Mouse (Mus musculus) liver, postnatal 0 days (tissue): ENCODE measurements around the gene Pde2a. TPM values are rescaled to one million over a fixed set of nuclear protein-coding genes. Genes with fewer than 3 reads are reported as not detected.

Experiments
- ATAC-seq: fragments of 200-750 bp; cut with Nextera tagmentation; 2 replicates; pipeline ENCODE4 v1.8.0; 2017; ENCODE audit warnings: mild to moderate bottlenecking, moderate library complexity
- DNase-seq: peaks from one replicate; pipeline ENCODE4 v3.0.0-alpha.2; 2016
- H3K27ac ChIP-seq: fragments of 300-500 bp; sonication (generic); 2 replicates; pipeline ENCODE4 v1.5.1; 2014; ENCODE audit warnings: antibody characterized with exemption, moderate library complexity, mild to moderate bottlenecking, low read depth
- H3K27me3 ChIP-seq: fragments of 300-500 bp; sonication (generic); 2 replicates; pipeline ENCODE4 v1.6.1; 2014; ENCODE audit warnings: low read length, control low read depth, mixed read lengths; ENCODE audit not compliant: insufficient read depth
- H3K36me3 ChIP-seq: fragments of 300-500 bp; sonication (generic); replicated peaks from 2 replicates; pipeline ENCODE4 v1.6.1; 2014; ENCODE audit warnings: mild to moderate bottlenecking, control low read depth, low read length, moderate library complexity, mixed read lengths; ENCODE audit not compliant: insufficient read depth
- H3K4me1 ChIP-seq: fragments of 300-500 bp; sonication (generic); 2 replicates; pipeline ENCODE4 v1.6.1; 2014; ENCODE audit warnings: antibody characterized with exemption, mild to moderate bottlenecking, control low read depth; ENCODE audit not compliant: insufficient read depth
- H3K4me2 ChIP-seq: fragments of 300-500 bp; sonication (generic); 2 replicates; pipeline ENCODE4 v1.6.1; 2014; ENCODE audit warnings: low read depth, mild to moderate bottlenecking, low read length, moderate library complexity, mixed read lengths
- H3K4me3 ChIP-seq: fragments of 300-500 bp; sonication (generic); 2 replicates; pipeline ENCODE4 v1.5.1; 2014; ENCODE audit warnings: low read depth, low read length
- H3K9ac ChIP-seq: fragments of 300-500 bp; sonication (generic); replicated peaks from 2 replicates; pipeline ENCODE4 v1.6.1; 2014; ENCODE audit warnings: mild to moderate bottlenecking, moderate library complexity
- H3K9me3 ChIP-seq: fragments of 300-500 bp; sonication (generic); 2 replicates; pipeline ENCODE4 v1.6.1; 2016; ENCODE audit warnings: mild to moderate bottlenecking, control low read depth, low read length, mixed read lengths
- CTCF ChIP-seq: sonication (generic); IDR thresholded peaks from 2 replicates; pipeline ENCODE4 v1.5.1; 2016; ENCODE audit warnings: antibody characterized with exemption, low read depth
- EP300 ChIP-seq: IDR thresholded peaks from 2 replicates; pipeline ENCODE4 v1.6.1; 2016; ENCODE audit warnings: antibody characterized with exemption, low read depth, mild to moderate bottlenecking
- WGBS: fragments of 180-500 bp; shearing (Covaris S2); extraction: QIAGEN DNeasy Blood & Tissue Kit; methylation state at CpG from one replicate; pipeline ENCODE4 v1.1.7; 2014; ENCODE audit not compliant: insufficient replicate concordance; 5-methylcytosine and 5-hydroxymethylcytosine counted together
- polyA plus RNA-seq: library from polyadenylated mRNA; unstranded; fragments of >200 nt; fragmentation: Nextera tagmentation; extraction: Ambion mirVana; gene quantifications from 2 replicates; pipeline ENCODE4 v1.2.1, GENCODE M21; 2015

The Pde2a gene
- polyA plus RNA-seq, 1 experiment from 2014 or later = 15.8 TPM

DNA sequence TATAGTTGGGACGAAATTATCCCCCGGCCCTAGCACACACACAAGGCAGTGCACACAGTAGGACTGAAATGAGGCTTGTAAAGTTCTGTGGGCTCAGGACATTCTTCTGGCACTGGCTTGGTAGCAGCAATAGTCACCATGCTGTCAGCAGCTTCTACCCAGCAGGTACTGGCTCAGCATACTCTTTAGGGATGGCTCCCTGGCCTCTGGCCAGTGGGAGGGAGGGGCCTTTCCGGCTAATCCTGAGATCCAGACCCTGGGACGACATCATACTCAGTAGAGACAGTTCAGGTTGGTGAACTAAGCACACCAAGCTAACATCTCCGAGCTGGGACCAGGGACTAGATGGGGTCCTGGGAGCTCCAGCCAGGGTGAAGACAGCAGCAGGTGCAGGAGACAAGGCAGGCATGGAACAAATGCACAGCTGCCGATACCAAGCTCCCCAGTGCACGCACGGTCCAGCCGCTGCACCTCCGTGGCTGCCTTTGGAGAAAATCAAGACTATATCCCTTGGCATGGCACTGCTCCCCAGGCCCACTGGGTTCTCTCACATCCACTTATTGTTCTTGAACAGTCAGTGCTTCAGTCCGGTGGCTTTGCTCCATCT is 42.3 kb downstream of the Pde2a start:
- ATAC-seq (no peak), DNase-seq (no peak)
- Histone ChIP-seq H3K9ac (no peak overlapping the region), H3K4me1 (peaks cover 44% of the 10 kb centered on the region), H3K4me2 (no peak overlapping the region), H3K4me3 (no peak overlapping the region), H3K9me3 (no peaks in the 10 kb centered on the region), H3K27ac (no peak overlapping the region), H3K27me3 (no peaks in the 10 kb centered on the region), H3K36me3 (no peaks in the 10 kb centered on the region)
- WGBS = 81% methylated on average over 11 of the region's 11 CpGs
- TF ChIP-seq EP300 = no peak
- no peak for TF ChIP-seq CTCF

- 52% methylated on average over 4 of the region's 4 CpGs for whole genome bisulfite sequencing
- Histone ChIP-seq H3K27ac (peak overlapping the region; percentile 70), H3K9me3 (no peaks in the 10 kb centered on the region)
Observed at GRCm38 (mm10) chr7:101464927-101465326, 43.4 kb downstream of the Pde2a start.

DNA sequence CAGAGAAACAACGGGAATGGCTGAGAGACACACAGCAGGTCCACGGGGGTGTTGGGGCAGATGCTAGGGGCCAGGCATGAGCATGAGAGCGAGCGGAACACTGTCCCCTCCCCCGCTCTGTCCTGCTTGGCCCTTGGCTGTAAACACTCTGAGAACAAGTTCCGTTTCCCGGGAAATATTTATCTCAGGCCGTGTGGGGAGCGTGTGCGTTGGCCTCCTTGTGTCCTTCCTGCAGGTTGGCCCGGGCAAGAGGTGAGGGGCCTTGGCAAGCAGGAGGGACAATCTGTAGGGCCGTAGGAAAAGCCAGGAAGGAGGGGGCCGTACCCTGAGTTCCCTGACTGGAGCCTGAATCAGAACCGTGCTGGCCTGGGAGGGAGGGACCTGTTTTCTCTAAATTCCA is 43.9 kb downstream of the Pde2a start:
- no peak overlapping the region for H3K4me2 ChIP-seq
- DNase-seq = peak; percentile 56
- H3K36me3 ChIP-seq = 0 out of 2 replicates have a peak, but pooled peaks cover 2% of the 10 kb centered on the region
- H3K9me3 ChIP-seq = no peaks in the 10 kb centered on the region
- H3K4me1 ChIP-seq = peaks cover 31% of the 10 kb centered on the region
- 20% methylated on average over 14 of the region's 14 CpGs for WGBS
- peak; percentile 71 for ATAC-seq
- TF ChIP-seq CTCF = no peak
- 0 out of 2 replicates have a peak, but pooled peaks have one; percentile 42 for TF ChIP-seq EP300
- H3K27me3 ChIP-seq = no peaks in the 10 kb centered on the region
- H3K9ac ChIP-seq = no peak overlapping the region
- H3K27ac ChIP-seq = peak overlapping the region; percentile 70
- H3K4me3 ChIP-seq = no peak overlapping the region

More at GRCm38 (mm10) chr7:101464927-101465326, 43.4 kb downstream of the Pde2a start:
- H3K4me1 ChIP-seq = peaks cover 36% of the 10 kb centered on the region
- H3K9ac ChIP-seq = no peak overlapping the region
- no peak for ATAC-seq
- H3K4me3 ChIP-seq = no peak overlapping the region
- no peaks in the 10 kb centered on the region for H3K27me3 ChIP-seq
- H3K36me3 ChIP-seq = 0 out of 2 replicates have a peak, but pooled peaks cover 2% of the 10 kb centered on the region
- TF ChIP-seq CTCF (no peak), EP300 (no peak)
- no peak for DNase-seq
- no peak overlapping the region for H3K4me2 ChIP-seq

DNA sequence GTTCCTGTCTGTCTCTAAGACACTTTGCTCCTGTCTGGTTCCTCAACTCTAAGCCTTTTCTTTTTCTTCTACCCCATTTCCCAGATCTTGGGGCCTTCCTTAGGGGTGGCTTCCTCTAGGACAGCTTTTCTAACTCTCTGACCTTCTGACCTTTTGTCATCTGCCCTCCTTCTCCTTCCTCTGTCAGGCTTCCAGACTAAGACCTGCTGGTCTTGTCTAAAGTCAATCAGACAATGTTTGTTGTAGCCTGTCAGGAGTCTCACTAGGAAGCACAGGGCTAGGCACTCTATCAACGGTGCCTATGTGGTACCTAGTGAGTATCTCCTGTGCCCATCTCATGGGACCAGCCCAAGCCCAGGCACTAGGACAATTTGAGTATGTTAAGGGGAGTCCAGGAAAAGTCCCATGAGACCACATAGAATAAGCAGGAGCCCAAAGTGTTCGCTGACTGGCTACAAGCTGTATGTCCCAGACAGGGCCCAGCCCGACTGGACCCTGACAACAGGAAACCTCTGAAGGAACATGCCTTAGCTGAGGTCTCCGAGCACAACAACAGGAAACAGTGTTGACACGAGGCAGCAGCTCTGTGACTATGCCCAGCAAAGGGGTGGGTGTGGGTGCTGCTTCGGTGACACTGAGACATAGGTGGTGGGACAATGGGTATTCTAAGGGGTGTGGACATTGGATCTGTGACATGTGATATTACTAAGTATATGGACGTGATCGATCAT is 44.5 kb downstream of the Pde2a start:
- Histone ChIP-seq H3K9ac (no peak overlapping the region), H3K4me1 (peaks cover 27% of the 10 kb centered on the region), H3K27me3 (no peaks in the 10 kb centered on the region), H3K27ac (peak overlapping the region; percentile 70), H3K9me3 (no peaks in the 10 kb centered on the region), H3K4me3 (no peak overlapping the region), H3K4me2 (no peak overlapping the region), H3K36me3 (0 out of 2 replicates have a peak, but pooled peaks cover 4% of the 10 kb centered on the region)
- ATAC-seq (peak; percentile 55), DNase-seq (peak; percentile 37)
- no peak for TF ChIP-seq CTCF
- no peak for TF ChIP-seq EP300
- WGBS = 32% methylated on average over 8 of the region's 8 CpGs

DNA sequence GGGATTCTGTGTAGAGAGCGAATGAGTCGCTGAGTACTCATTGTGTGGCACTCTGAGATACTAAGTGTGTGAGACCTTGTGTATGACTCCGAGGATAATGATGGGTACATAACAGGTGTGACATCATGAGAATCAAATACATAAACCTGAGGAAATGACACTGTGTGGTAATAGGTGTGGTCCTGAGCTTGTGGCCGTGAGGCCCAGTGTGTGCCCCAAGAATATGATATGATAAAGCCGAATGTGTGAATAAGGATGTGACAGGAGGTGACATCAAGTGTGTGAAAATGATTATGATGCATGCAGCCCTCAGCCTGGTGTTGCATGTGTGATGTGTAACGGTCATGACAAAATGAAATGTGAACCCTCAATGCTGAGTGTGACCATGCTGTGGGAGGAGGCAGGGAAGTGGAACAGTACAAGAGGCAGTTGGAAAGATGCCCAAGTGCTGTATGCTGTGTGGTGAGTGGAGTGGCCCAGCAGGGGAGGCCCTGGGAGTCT is 45.1 kb downstream of the Pde2a start:
- Histone ChIP-seq H3K9me3 (no peaks in the 10 kb centered on the region), H3K27me3 (no peaks in the 10 kb centered on the region), H3K4me1 (peaks cover 27% of the 10 kb centered on the region), H3K4me3 (no peak overlapping the region), H3K27ac (peak overlapping the region; percentile 44; the same call in 1 of the 2 replicates), H3K36me3 (0 out of 2 replicates have a peak, but pooled peaks cover 4% of the 10 kb centered on the region), H3K9ac (no peak overlapping the region), H3K4me2 (peak overlapping the region; percentile 18; the same call in 1 of the 2 replicates)
- ATAC-seq = no peak
- TF ChIP-seq EP300 (no peak), CTCF (no peak)
- DNase-seq = no peak
- WGBS = 59% methylated on average over 6 of the region's 6 CpGs

DNA sequence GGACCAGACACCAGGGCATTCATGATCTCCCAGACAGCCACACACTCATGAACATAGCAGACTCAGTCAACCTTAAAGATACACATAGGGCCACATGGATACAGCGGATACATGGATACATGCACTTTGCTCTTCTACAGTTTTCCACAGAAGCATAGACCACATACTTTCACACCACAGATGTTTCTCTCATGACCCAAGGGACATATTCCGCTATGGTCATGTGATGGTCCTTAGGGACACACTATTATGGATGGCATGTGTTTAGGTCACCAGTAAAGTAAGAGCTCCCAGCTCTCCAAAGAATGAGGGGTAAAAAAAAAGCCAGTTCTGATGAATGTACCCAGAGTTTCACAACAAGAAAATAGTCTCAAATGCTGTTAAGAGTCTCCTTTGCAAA is 49.9 kb downstream of the Pde2a start:
- Histone ChIP-seq H3K9me3 (no peaks in the 10 kb centered on the region), H3K27ac (no peak overlapping the region), H3K4me3 (no peak overlapping the region), H3K36me3 (0 out of 2 replicates have a peak, but pooled peaks cover 4% of the 10 kb centered on the region), H3K9ac (no peak overlapping the region), H3K4me2 (no peak overlapping the region), H3K27me3 (no peaks in the 10 kb centered on the region), H3K4me1 (peaks cover 12% of the 10 kb centered on the region)
- TF ChIP-seq EP300 = no peak
- TF ChIP-seq CTCF = no peak
- peak; percentile 35; the same call in 1 of the 2 replicates for ATAC-seq
- WGBS = 82% methylated on average over 2 of the region's 2 CpGs
- no peak for DNase-seq
